Mouse (Mus musculus) liver, embryonic 14.5 days (tissue): ENCODE measurements around the gene Cabp1. TPM values are rescaled to one million over a fixed set of nuclear protein-coding genes. Genes with fewer than 3 reads are reported as not detected.

Experiments
- ATAC-seq: fragments of 200-750 bp; cut with Nextera tagmentation; 2 replicates; pipeline ENCODE4 v1.8.0; 2017; ENCODE audit warnings: moderate number of reproducible peaks, mild to moderate bottlenecking, moderate library complexity; ENCODE audit not compliant: insufficient read depth
- DNase-seq, 3 experiments: peaks; one replicate each; pipeline ENCODE4 v3.0.0-alpha.2; 2012 to 2013; ENCODE audit warnings: low read depth in 3 of 3, low spot score in 3 of 3
- H3K27ac ChIP-seq: fragments of 300-500 bp; sonication (generic); 2 replicates; pipeline ENCODE4 v1.5.1; 2014; ENCODE audit warnings: moderate library complexity, mild to moderate bottlenecking, control low read depth, inconsistent platforms
- H3K27me3 ChIP-seq: fragments of 300-500 bp; sonication (generic); 2 replicates; pipeline ENCODE4 v1.6.1; 2014; ENCODE audit warnings: mild to moderate bottlenecking, low read length, moderate library complexity; ENCODE audit not compliant: control insufficient read depth, insufficient read depth
- H3K36me3 ChIP-seq: fragments of 300-500 bp; sonication (generic); replicated peaks from 2 replicates; pipeline ENCODE4 v1.6.1; 2014; ENCODE audit warnings: low read depth; ENCODE audit not compliant: control insufficient read depth, insufficient read depth
- H3K4me1 ChIP-seq, 2 experiments: fragments of 200-500 bp in 1 of 2; fragments of 300-500 bp in 1 of 2; sonication (generic) in 1 of 2; replicated peaks; 2 replicates each; pipeline ENCODE4 v1.6.1; 2012 to 2014; ENCODE audit warnings: antibody characterized with exemption in 1 of 2, inconsistent platforms in 1 of 2, low read length in 1 of 2; ENCODE audit not compliant: control insufficient read depth in 2 of 2, insufficient read depth in 2 of 2
- H3K4me2 ChIP-seq: fragments of 300-500 bp; sonication (generic); 2 replicates; pipeline ENCODE4 v1.6.1; 2014; ENCODE audit warnings: low read depth, mild to moderate bottlenecking, control low read depth, moderate library complexity
- H3K4me3 ChIP-seq, 2 experiments: fragments of 200-500 bp in 1 of 2; fragments of 300-500 bp in 1 of 2; sonication (generic) in 1 of 2; 2 replicates each; pipeline ENCODE4 v1.5.1; 2012 to 2014; ENCODE audit warnings: low read depth in 2 of 2, low read length in 2 of 2, mild to moderate bottlenecking in 2 of 2, control low read depth in 1 of 2, inconsistent platforms in 1 of 2, moderate library complexity in 1 of 2; ENCODE audit not compliant: insufficient read depth in 1 of 2
- H3K9ac ChIP-seq: fragments of 300-500 bp; sonication (generic); replicated peaks from 2 replicates; pipeline ENCODE4 v1.6.1; 2014; ENCODE audit warnings: mild to moderate bottlenecking, control low read depth, moderate library complexity
- H3K9me3 ChIP-seq: fragments of 300-500 bp; sonication (generic); 2 replicates; pipeline ENCODE4 v1.6.1; 2016; ENCODE audit warnings: low read length, mixed read lengths; ENCODE audit not compliant: control insufficient read depth
- CTCF ChIP-seq: IDR thresholded peaks from 2 replicates; pipeline ENCODE4 v1.5.1; 2016; ENCODE audit warnings: antibody characterized with exemption, low read depth, control low read depth
- EP300 ChIP-seq: IDR thresholded peaks from 2 replicates; pipeline ENCODE4 v1.6.1; 2016; ENCODE audit warnings: antibody characterized with exemption, low read depth
- WGBS: fragments of 180-500 bp; shearing (Covaris S2); extraction: QIAGEN DNeasy Blood & Tissue Kit; methylation state at CpG from one replicate; pipeline ENCODE4 v1.1.7; 2014; ENCODE audit not compliant: insufficient replicate concordance; 5-methylcytosine and 5-hydroxymethylcytosine counted together
- polyA plus RNA-seq, 2 experiments: library from polyadenylated mRNA; depleted of rRNA in 1 of 2; stranded (reverse) in 1 of 2; unstranded in 1 of 2; fragments of >200 nt; fragmentation: Nextera tagmentation in 1 of 2; extraction: Ambion mirVana in 1 of 2; gene quantifications; 2 replicates each; pipeline versions ENCODE4 v1.2.1 to v1.2.3; 2012 to 2014

Cabp1 gene
- polyA plus RNA-seq, 2 experiments, result 0.13 to 0.14 TPM

GRCm38 (mm10) chr5:115124690-115125089 is 69.5 kb downstream of the Cabp1 start:
- no peak overlapping the region for H3K9ac ChIP-seq
- no peak overlapping the region for H3K27ac ChIP-seq
- H3K36me3 ChIP-seq, result no peaks in the 10 kb centered on the region
- H3K4me1 ChIP-seq, result peaks cover 0 to 3% of the 10 kb centered on the region in 2 experiments; a peak in 2 of 4 replicates
- DNase-seq (no peak), ATAC-seq (no peak)
- no peaks in the 10 kb centered on the region for H3K27me3 ChIP-seq
- TF ChIP-seq CTCF (no peak), EP300 (no peak)
- 76% methylated on average over 6 of the region's 6 CpGs for WGBS
- no peaks in the 10 kb centered on the region for H3K9me3 ChIP-seq
- no peak overlapping the region for H3K4me3 ChIP-seq
- no peak overlapping the region for H3K4me2 ChIP-seq

- DNase-seq (no peak), ATAC-seq (no peak)
- H3K9me3 ChIP-seq, result no peaks in the 10 kb centered on the region
- no peak overlapping the region for H3K27ac ChIP-seq
- WGBS, result 85% methylated on average over 5 of the region's 5 CpGs
- no peaks in the 10 kb centered on the region for H3K36me3 ChIP-seq
- peaks cover 0 to 9% of the 10 kb centered on the region in 2 experiments for H3K4me1 ChIP-seq
- no peak overlapping the region for H3K4me2 ChIP-seq
- no peak overlapping the region for H3K9ac ChIP-seq
- no peaks in the 10 kb centered on the region for H3K27me3 ChIP-seq
- TF ChIP-seq CTCF (no peak), EP300 (no peak)
- no peak overlapping the region for H3K4me3 ChIP-seq
These were observed 73.2 kb downstream of the Cabp1 start for GRCm38 (mm10) chr5:115120978-115121377.

- Histone ChIP-seq H3K9ac (peak within 1 kb of the TSS; percentile 65), H3K4me1 (peaks cover 0 to 9% of the 10 kb centered on the region in 2 experiments), H3K27me3 (no peaks in the 10 kb centered on the region), H3K9me3 (no peaks in the 10 kb centered on the region), H3K36me3 (no peaks in the 10 kb centered on the region), H3K4me2 (peak within 1 kb of the TSS; percentile 89), H3K4me3 (peak within 1 kb of the TSS; percentile 55 to 67), H3K27ac (no peak within 1 kb of the TSS)
- ATAC-seq (peak; percentile 87), DNase-seq (peak; percentile 60 to 62 (median 61))
- no peak for TF ChIP-seq CTCF
- TF ChIP-seq EP300, result no peak
- under 1% methylated on average over 39 of the region's 39 CpGs for WGBS
These were observed 75.1 kb downstream of the Cabp1 start, which contains the start of gene Acads for GRCm38 (mm10) chr5:115118961-115119570. Gene Acads (minus strand): TSS chr5:115119346.

Other genes with a start within 250 kb of the Cabp1 start
- gene Hnf1a, start 223.3 kb downstream of the Cabp1 start, polyA plus RNA-seq (2012; rRNA removed), result 1.2 and 1.6 TPM in 2 replicates
- 0.86 and 1.5 TPM in 2 replicates for gene Hnf1a, start 223.3 kb downstream of the Cabp1 start, polyA plus RNA-seq (2014; fragmentation: Nextera tagmentation; extraction: Ambion mirVana)
- 17.2 and 17.6 TPM in 2 replicates for gene Sppl3, start 183.2 kb downstream of the Cabp1 start, polyA plus RNA-seq (2012; rRNA removed)
- 5.4 and 7.0 TPM in 2 replicates for gene Sppl3, start 183.2 kb downstream of the Cabp1 start, polyA plus RNA-seq (2014; fragmentation: Nextera tagmentation; extraction: Ambion mirVana)
- gene Gm10401, start 96.1 kb downstream of the Cabp1 start, polyA plus RNA-seq (2012; rRNA removed), result 0.07 TPM in 1 of 2 replicates, not detected in the other
- 11.9 and 14.0 TPM in 2 replicates for gene Gm10401, start 96.1 kb downstream of the Cabp1 start, polyA plus RNA-seq (2014; fragmentation: Nextera tagmentation; extraction: Ambion mirVana)
- gene Acads, start 75.0 kb downstream of the Cabp1 start, polyA plus RNA-seq (2012; rRNA removed), result 26.0 and 26.4 TPM in 2 replicates
- gene Acads, start 75.0 kb downstream of the Cabp1 start, polyA plus RNA-seq (2014; fragmentation: Nextera tagmentation; extraction: Ambion mirVana), result 21.2 and 22.9 TPM in 2 replicates
- gene Unc119b, start 59.4 kb downstream of the Cabp1 start, polyA plus RNA-seq (2012; rRNA removed), result 6.2 and 6.3 TPM in 2 replicates
- 5.6 and 7.5 TPM in 2 replicates for gene Unc119b, start 59.4 kb downstream of the Cabp1 start, polyA plus RNA-seq (2014; fragmentation: Nextera tagmentation; extraction: Ambion mirVana)
- gene Mlec, start 36.2 kb downstream of the Cabp1 start, polyA plus RNA-seq (2012; rRNA removed), result 22.3 and 34.1 TPM in 2 replicates
- 13.9 and 16.1 TPM in 2 replicates for gene Mlec, start 36.2 kb downstream of the Cabp1 start, polyA plus RNA-seq (2014; fragmentation: Nextera tagmentation; extraction: Ambion mirVana)
- 45.0 and 55.2 TPM in 2 replicates for gene Pop5, start 41.5 kb upstream of the Cabp1 start, polyA plus RNA-seq (2012; rRNA removed)
- 95.5 and 106 TPM in 2 replicates for gene Pop5, start 41.5 kb upstream of the Cabp1 start, polyA plus RNA-seq (2014; fragmentation: Nextera tagmentation; extraction: Ambion mirVana)
- 84.1 and 97.0 TPM in 2 replicates for gene Rnf10, start 78.5 kb upstream of the Cabp1 start, polyA plus RNA-seq (2012; rRNA removed)
- gene Rnf10, start 78.5 kb upstream of the Cabp1 start, polyA plus RNA-seq (2014; fragmentation: Nextera tagmentation; extraction: Ambion mirVana), result 60.2 and 68.3 TPM in 2 replicates
- gene Coq5, start 85.3 kb upstream of the Cabp1 start, polyA plus RNA-seq (2012; rRNA removed), result 8.2 and 10.3 TPM in 2 replicates
- 28.4 and 28.7 TPM in 2 replicates for gene Coq5, start 85.3 kb upstream of the Cabp1 start, polyA plus RNA-seq (2014; fragmentation: Nextera tagmentation; extraction: Ambion mirVana)
- gene Dynll1, start 106.6 kb upstream of the Cabp1 start, polyA plus RNA-seq (2012; rRNA removed), result 63.0 and 152 TPM in 2 replicates
- gene Dynll1, start 106.6 kb upstream of the Cabp1 start, polyA plus RNA-seq (2014; fragmentation: Nextera tagmentation; extraction: Ambion mirVana), result 636 and 642 TPM in 2 replicates
- 31.8 and 46.2 TPM in 2 replicates for gene Srsf9, start 132.8 kb upstream of the Cabp1 start, polyA plus RNA-seq (2012; rRNA removed)
- 81.6 and 93.6 TPM in 2 replicates for gene Srsf9, start 132.8 kb upstream of the Cabp1 start, polyA plus RNA-seq (2014; fragmentation: Nextera tagmentation; extraction: Ambion mirVana)
- 11.6 and 12.5 TPM in 2 replicates for gene Gatc, start 146.8 kb upstream of the Cabp1 start, polyA plus RNA-seq (2012; rRNA removed)
- gene Gatc, start 146.8 kb upstream of the Cabp1 start, polyA plus RNA-seq (2014; fragmentation: Nextera tagmentation; extraction: Ambion mirVana), result 13.6 and 15.4 TPM in 2 replicates
- gene Triap1, start 146.8 kb upstream of the Cabp1 start, polyA plus RNA-seq (2012; rRNA removed), result 11.0 and 15.4 TPM in 2 replicates
- gene Triap1, start 146.8 kb upstream of the Cabp1 start, polyA plus RNA-seq (2014; fragmentation: Nextera tagmentation; extraction: Ambion mirVana), result 28.9 and 30.8 TPM in 2 replicates
- gene Cox6a1, start 154.6 kb upstream of the Cabp1 start, polyA plus RNA-seq (2012; rRNA removed), result 747 and 780 TPM in 2 replicates
- 731 and 761 TPM in 2 replicates for gene Cox6a1, start 154.6 kb upstream of the Cabp1 start, polyA plus RNA-seq (2014; fragmentation: Nextera tagmentation; extraction: Ambion mirVana)
- 0.95 and 1.2 TPM in 2 replicates for gene Msi1, start 235.2 kb upstream of the Cabp1 start, polyA plus RNA-seq (2012; rRNA removed)
- 0.37 and 0.59 TPM in 2 replicates for gene Msi1, start 235.2 kb upstream of the Cabp1 start, polyA plus RNA-seq (2014; fragmentation: Nextera tagmentation; extraction: Ambion mirVana)